Mouse (Mus musculus) gastrocnemius, postnatal 14 days (tissue): Measurements from ENCODE around the gene Arfgef3. TPM values are rescaled to one million over a fixed set of nuclear protein-coding genes. Genes with fewer than 3 reads are reported as not detected.
"Not testable (repeated sequence)": the region's sequence is repeated elsewhere in the genome, so short reads cannot be mapped to it uniquely, and the experiment has no call there.

Experiments
- DNase-seq: peaks from one replicate; pipeline ENCODE4 v3.0.0; 2021; ENCODE audit warnings: mixed read lengths
- intact Hi-C: fragments of 180-260 bp; cut with DNase I; formaldehyde crosslinking; loops from one replicate; pipeline ENCODE4 v1.15.1; 2025; ENCODE audit warnings: low total_unique reads
- total RNA-seq, 2 experiments: library from RNA; stranded (reverse); gene quantifications; 2 replicates each; pipeline ENCODE4 v1.2.3; 2021

Gene Arfgef3
- total RNA-seq, 2 experiments from 2014 or later: 0.84 to 1.3 TPM

DNA sequence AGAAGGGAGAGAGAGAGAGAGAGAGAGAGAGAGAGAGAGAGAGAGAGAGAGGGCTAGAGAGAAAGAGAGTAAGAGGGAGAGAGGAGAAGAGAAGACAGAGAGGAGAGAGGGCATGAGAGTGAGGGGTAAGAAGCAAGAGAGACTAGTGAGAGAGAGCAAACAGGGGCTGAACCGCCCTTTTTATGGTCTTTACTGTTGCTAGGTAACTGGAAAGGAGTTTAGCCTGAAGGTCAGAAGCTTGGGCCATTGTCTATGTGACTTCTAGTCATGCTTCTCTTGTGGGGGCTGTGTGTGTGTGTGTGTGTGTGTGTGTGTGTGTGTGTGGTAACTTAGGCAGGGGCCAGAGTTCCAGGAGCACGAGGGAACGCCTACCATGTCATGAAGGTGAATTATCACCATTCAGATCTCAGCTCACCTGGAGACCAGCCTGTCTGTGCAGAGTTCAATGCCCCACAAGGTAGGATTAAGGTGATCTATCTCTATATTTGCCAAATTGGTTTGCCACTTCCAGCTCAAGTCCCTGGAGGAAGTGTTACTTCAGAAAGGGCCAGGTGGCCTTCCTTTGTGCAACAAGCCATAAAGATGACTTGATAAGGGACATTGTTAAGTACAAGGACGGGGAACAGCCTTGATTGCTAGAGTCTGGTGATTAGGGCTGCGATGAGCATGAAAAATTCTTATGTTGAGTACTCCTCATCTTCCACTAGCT, 138.8 kb downstream of the Arfgef3 start:
- intact Hi-C loops: loop anchor here (5.0 kb wide), 1 partner anchor 43 kb away; no protein-coding TSS in a partner anchor
- DNase-seq: not testable (repeated sequence)

DNA sequence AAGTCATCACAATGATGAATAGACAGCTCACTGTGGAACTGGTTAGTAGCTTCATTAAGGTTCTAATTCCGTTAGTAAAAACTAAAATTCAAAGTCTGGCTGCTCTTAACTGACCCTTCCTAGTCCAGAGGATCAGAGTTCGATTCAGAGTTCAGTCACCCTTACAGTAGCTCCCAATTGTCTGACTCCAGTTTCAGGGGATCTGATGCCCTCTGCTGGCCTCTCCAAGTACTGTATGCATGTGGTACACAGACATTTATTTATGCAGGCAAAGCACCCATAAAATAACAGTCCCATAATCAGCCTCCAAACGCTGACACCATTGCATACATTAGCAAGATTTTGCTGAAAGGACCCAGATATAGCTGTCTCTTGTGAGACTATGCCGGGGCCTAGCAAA, 141.7 kb downstream of the Arfgef3 start:
- intact Hi-C loops: loop anchor here (5.0 kb wide), 1 partner anchor 40 kb away; no protein-coding TSS in a partner anchor
- DNase-seq: peak; percentile 54

DNA sequence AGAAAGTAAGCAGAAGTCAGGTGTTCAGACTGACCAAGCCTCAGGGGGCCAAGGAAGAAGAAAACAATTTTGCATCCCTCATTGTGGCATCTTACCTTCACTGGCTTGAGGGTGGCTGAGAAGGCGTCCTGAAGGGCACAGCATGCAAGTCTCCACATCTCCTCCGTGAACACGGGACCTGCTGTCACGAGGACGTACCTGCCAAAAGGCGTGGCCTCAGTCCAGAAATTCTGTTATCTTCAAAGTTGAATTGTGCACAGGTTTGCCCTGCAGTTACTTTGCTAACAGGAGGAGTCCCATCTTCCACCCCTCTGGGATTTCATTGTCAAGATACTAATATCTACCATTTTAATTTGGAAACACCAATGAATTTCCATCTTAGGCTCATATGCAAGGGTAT, 146.1 kb downstream of the Arfgef3 start:
- intact Hi-C loops: no loop called here
- DNase-seq: no peak

DNA sequence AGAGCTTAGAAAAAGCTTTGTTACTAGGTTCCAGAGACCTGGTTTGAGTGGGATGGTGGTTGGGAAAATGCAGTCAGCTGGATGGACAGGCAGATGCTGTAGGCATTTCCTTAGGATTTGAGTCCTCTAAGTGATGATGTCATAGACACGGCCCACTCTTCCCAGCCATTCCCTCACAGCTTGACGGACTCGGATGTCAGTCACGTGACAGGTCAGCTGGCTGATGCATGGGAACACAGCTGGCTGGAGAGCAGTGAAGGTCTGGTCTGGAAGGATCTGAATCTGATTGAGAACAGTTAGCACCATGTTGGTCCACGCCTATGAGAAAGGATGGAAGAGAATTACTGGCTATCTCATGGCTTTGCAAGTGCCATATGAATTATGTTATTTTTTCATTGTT, 154.3 kb downstream of the Arfgef3 start:
- no peak for DNase-seq
- intact Hi-C loops: no loop called here

DNA sequence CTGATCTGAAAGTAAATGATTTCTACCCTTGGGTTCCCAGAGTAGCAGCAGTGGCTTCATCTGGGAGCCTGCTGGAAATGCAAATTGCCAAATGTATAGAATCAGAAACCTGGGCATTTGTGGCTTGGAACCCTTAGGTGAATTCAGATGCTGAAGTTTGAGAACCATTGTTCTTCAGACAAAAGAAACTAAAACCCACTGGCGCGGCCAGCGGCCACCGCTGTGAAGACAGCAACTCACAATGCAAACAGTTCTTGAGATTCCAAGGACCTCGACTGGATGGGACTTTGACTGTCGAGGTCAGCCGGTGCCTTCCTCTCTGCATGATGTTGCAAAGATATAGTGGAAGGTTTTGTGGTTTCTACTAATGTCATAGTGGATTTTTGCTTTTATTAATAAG, 159.6 kb downstream of the Arfgef3 start:
- DNase-seq: no peak
- intact Hi-C loops: no loop called here

GRCm38 (mm10) chr10:18572581-18572980, 171.2 kb downstream of the Arfgef3 start:
- DNase-seq: no peak
- intact Hi-C loops: no loop called here

DNA sequence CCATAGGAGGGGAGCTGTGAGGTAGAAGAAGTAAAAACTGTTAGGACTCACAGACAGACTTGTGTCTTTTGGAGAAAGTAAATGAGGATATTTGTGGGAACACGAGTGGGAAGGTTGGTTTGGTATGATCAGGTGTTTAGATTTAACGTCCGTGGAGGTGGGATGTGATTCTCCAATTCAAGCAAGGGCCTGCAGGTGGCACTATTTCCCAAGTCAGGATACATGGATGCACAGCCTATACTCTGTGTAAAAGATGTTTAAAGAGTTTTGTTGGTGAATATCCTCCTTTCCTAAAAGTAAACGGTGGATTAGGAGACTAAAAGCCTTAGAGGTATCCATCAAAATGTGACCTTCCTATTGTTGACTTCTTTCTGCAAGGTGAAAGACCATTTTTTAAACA, 180.8 kb downstream of the Arfgef3 start:
- intact Hi-C loops: loop anchor here (5.0 to 10.0 kb wide), 2 partner anchors 39 to 352 kb away; no protein-coding TSS in a partner anchor
- peak; percentile 14 for DNase-seq

GRCm38 (mm10) chr10:18561445-18561844, 182.3 kb downstream of the Arfgef3 start:
- DNase-seq: no peak
- intact Hi-C loops: loop anchor here (5.0 to 10.0 kb wide), 2 partner anchors 41 to 353 kb away; no protein-coding TSS in a partner anchor

GRCm38 (mm10) chr10:18559076-18559475, 184.7 kb downstream of the Arfgef3 start:
- DNase-seq, intact Hi-C loops: not testable (repeated sequence)

DNA sequence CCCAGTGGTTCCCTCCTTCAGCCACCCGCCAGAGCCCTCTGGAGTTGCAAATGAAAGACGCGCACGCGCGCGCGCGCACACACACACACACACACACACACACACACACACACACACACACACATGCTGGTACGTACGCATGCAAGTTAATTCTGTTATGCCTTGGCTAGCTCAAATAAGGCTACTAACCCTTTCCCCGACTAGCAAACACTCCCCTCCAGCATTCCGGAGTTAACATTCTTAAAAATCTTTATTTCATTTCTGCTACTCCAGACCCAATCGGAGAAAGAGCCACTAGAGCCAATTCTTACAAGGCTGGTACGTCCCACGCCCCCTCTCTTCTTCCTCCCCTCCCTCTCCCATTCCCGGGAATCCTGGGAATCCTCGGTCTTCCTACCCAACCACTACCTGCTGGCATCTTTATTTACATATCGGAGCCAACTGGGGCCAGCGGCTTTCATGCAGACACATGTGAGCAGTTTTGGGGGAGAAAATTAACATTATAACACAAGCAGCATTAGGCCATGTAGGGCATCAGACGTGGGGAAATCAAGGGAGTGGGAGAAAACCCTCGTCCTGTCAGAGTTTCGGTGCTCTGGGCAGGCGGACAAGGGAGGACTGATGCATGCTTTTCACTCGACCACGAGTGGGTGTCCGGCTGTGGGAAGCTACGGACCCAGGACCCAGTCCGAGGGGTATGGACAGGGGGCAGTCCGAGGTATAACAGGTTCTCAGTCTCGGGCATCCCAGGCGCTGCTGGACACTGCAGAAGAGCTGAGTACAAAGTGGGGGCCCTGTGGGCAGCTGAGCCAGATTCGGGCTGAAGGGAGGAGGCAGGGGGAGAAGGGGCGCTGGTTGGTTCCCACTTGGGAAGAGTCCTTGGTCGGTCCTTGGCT, 194.2 kb downstream of the Arfgef3 start:
- DNase-seq: no peak
- intact Hi-C loops: no loop called here

GRCm38 (mm10) chr10:18547381-18547780, 196.4 kb downstream of the Arfgef3 start:
- intact Hi-C loops: no loop called here
- no peak for DNase-seq

GRCm38 (mm10) chr10:18545813-18546235, 197.9 kb downstream of the Arfgef3 start, which contains the start of gene Hebp2:
Gene Hebp2, minus strand, starts transcription at chr10:18546076.
- intact Hi-C loops: no loop called here
- DNase-seq: peak; percentile 75

DNA sequence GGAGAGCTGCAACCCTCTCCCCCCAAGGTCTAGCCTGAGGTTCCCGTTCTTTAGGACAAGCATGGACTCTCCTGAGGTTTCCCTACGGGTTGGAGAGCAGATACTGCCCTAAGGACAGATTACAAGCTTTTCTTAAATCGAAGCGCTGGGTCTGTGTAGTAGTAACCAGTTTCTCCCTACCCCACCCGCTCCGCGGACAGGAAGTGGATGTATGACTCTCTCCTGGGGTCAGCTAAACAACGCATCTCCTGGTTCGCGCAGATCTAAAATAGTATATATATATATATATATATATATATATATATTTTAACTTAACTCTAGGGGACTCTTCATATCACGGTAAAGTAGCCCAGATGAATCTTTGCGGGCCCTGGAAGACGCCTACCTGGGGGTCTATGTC, 198.4 kb downstream of the Arfgef3 start:
- intact Hi-C loops: no loop called here
- DNase-seq: no peak

GRCm38 (mm10) chr10:18536889-18537288, 206.9 kb downstream of the Arfgef3 start:
- intact Hi-C loops: no loop called here
- DNase-seq: no peak

DNA sequence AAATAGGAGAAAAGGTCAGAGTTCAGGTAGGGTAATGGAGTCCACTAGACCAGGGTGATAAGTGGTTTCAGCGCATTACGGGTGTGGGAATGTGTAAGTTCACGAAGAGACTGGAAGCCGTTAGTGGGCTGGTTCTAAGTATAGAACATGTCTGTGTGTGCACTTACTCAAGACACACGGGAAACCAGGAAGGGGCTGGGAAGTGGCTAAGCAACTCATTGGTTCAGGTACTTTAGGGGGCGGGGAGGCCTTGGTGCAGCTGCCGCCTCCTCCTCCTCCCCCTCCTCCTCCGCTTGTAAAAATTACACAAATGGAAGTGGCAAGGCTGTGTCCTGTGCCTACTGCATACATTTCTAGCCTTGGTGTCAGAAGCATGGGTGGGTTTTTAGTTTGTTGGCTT, 211.5 kb downstream of the Arfgef3 start:
- no peak for DNase-seq
- intact Hi-C loops: no loop called here

Other genes with a start within 250 kb of the Arfgef3 start
- gene Hebp2, start 197.9 kb downstream of the Arfgef3 start, total RNA-seq: 1 to 10 TPM in 1 of 2 experiments, under 1 TPM in 1; 0.55 to 1.1 TPM
- gene Gm4922, start 42.8 kb upstream of the Arfgef3 start, total RNA-seq: not detected
- gene Perp, start 101.1 kb upstream of the Arfgef3 start, total RNA-seq: 1 to 10 TPM in 1 of 2 experiments, under 1 TPM in 1; 0.84 to 1.4 TPM